Mouse (Mus musculus) heart, postnatal 0 days (tissue): ENCODE results near the gene Taf3.

Experiments
- CTCF ChIP-seq: IDR thresholded peaks from 2 replicates; pipeline ENCODE4 v1.5.1; 2016; ENCODE audit warnings: antibody characterized with exemption, control low read depth, low read depth
- EP300 ChIP-seq: IDR thresholded peaks from 2 replicates; pipeline ENCODE4 v1.6.1; 2016; ENCODE audit warnings: antibody characterized with exemption, low read depth

DNA sequence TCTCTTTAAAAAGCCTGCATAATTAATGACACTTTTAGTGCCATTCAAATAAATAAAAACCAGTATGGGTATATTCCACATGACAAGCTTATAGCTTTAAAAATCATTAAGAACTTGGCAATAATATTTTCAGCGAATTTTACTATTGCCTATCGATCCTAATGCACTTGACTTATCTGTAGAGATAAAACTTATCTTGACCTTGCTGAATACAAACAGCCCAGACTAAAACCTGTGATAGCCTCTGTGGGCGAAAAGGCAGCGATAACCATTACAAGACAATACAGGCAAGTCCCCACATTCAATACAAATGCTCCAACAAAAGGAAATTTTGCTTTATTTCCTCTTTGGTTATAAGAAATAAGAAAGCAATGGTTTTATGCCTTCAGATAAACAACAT lies 39.8 kb downstream of the Taf3 start:
- no peak for TF ChIP-seq CTCF
- no peak for TF ChIP-seq EP300
